Mouse (Mus musculus): ENCODE results near the gene Rer1.

- no peak for TF ChIP-seq CTCF (IDR thresholded peaks at IDR 0.05; ENCODE audit: control insufficient read depth, insufficient read depth, insufficient replicate concordance, low read depth, low read length)
- TF ChIP-seq POLR2A (IDR thresholded peaks at IDR 0.05; ENCODE audit: control insufficient read depth, low read depth, low read length): no peak
These were observed 15.3 kb downstream of the Rer1 start for GRCm38 (mm10) chr4:155070921-155071320.

All from testis, adult 2 months (tissue).